Mouse (Mus musculus): ENCODE results near the gene Fbxl13.
A peak's percentile ranks its signal among the peaks of the same experiment; 100 is the strongest.

Fbxl13 gene

DNA sequence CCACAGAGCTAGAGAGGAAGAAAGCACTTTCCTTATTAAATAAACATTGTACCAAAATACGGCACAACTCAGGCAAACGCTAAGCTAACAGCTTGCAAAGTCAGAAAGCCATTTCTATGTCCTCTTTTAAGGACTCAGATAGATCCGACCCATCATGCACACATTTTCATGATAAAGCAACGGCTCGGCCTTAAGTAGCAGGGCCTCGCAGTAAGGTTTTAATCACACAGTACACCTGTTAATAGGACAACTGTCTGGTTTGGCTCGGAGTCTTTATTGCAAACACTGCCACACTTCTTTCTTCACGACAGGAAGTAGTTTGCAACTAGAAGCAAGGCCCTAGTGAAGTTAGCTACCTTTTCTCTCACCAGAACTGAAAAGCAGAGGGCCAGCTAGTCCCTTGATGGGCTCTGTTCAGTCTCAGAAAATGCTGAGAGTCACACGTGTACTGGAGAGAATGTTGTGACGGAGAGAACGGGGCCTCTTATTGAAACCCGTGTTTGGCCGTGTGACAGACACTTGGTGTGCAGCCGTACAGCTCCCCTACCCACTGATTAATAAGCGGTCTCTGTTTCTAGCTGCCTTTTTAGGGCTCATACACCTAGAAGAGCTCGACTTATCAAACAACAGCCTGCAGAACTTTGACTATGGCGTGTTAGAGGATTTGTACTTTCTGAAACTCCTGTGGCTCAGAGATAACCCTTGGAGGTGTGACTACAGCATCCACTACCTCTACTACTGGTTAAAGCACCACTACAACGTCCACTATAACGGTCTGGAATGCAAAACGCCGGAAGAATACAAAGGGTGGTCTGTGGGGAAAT is 70.8 kb downstream of the Fbxl13 start:
- DNase-seq (ENCODE audit: low spot score), result no peak

DNA sequence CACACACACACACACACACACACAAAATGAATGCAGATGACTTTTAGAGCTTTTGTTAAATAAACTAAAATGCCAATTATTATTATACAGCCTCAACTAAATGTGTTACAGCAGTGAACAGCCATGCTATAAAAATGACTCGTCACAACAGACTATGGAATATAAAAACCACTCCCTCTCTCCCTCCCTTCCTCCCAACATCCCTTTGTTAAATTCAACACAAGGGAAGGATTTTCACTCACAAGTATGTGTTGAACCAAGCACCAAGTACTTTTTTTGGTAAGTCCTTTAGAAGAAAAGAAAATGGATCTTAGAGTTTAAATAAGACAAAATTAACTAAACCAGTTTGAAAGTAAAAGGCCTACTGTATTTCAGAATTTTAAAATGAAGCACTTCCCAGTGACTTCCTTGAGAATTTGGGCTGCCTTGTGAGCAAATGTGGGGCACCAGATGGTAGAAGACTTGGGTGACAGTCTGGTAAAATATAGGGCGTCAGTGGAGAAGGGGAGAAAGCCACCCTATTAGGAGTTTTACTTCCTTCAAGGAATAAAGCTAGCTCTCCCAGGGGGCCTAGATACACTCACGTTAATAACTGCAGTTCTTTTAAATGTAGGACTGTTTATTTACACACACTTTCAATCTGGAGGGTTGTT is 72.5 kb downstream of the Fbxl13 start:
- no peak for DNase-seq (ENCODE audit: low spot score)

DNA sequence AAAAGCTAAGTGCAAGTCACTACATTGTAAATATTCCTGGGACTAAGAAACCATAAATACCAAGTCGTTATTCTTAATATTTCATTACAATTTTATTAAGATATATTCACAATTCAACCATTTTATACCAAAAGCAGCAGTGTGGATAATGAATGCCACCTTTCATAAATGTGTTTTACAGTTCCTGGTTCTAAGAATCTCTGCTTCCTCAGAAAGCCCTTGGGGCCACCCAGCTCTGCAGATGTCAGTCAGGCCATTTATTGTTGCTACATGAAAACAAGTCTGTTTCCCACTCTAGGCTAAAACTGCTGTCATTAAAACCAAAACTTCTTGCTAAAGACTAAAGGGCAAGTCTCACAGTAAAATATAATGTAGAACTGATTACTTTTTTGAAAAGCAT is 77.7 kb downstream of the Fbxl13 start:
- no peak for DNase-seq (ENCODE audit: low spot score)

DNA sequence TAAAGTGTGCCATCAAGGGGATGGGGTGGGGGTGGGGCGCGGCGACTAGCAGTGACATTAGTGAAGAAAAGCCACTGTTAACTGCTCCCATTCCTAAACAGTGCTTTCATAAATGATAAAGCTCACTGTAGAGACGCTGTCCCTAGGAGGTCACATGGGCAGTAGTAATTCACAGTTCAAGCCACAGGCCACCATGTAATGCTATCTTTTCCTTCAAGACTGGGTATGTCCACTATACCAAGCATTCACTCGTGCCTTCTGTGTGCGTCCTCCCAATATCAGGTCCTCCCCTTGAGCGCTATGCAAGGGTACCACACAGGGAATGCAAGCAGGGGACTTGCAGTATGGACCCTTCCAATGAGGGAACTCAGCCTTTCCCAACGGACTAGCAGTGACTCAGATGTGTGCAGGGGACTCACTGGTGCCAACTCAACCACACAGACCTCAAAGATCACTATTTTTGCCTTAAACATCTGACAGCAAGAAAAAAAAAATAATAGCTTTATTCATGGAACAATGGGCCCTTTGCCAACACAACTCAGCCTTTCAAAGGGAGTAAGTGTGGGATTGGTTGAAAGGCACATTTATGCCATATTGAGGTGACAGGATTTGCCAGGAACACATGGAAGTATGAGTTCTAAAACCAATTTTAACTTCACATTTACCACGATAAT is 79.9 kb downstream of the Fbxl13 start:
- DNase-seq (ENCODE audit: low spot score), result no peak

DNA sequence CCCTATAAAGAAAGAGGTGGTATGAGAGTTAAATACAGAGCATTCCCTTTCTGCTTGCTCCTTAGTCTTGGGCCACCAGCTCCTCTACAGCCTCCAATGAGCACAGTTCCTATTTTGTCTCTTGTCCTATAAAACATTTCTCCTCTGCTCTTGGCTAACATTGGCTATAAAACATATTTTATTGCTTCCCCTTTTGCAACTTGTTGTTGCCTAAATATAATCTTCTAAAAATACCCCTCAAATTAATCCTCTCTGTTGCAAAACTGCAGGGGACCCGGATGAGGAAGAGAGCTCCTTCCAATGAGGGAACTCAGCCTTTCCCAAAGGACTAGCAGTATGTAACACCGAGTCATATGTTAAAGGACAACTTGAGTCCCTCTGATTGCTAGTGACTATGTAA is 81.5 kb downstream of the Fbxl13 start:
- peak; percentile 36 for DNase-seq (ENCODE audit: low spot score)

DNA sequence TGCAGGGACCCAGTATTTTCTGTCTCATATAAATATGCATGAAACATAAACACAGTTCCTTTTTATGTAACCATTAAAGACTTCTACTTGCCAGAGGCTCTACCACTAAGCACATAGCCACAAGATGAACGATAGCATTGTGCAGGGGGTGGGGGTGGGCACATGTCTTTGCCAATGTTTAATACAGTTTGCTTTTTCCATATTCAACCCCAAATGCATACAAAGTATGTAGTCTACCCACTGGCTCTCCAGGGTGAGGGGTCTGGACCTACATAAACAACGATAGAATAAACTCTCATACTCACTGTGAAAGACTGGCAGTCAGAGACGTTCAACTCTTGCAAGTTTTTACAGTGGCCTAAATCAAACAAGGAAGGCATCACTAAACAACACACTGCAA is 88.9 kb downstream of the Fbxl13 start:
- no peak for DNase-seq (ENCODE audit: low spot score)

DNA sequence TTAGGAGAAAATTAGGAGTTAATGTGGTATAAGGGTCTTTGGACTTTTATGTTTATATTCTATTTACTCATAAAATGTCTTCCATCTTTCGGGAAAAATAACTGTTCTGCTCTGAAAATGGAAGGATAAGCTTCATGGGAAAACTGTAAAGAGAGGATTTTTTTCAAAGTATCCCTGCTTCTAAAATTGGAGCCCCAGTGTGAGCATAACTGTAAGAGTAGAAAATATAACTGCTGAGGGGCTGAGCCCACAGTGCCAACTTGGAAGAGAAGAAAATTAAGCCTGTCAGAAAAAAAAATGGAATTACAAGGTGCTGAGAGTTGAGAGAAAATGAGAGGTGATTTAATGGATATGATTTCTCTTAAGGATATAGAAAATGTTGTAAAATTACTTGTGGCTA is 90.7 kb downstream of the Fbxl13 start:
- DNase-seq (ENCODE audit: low spot score), result no peak

DNA sequence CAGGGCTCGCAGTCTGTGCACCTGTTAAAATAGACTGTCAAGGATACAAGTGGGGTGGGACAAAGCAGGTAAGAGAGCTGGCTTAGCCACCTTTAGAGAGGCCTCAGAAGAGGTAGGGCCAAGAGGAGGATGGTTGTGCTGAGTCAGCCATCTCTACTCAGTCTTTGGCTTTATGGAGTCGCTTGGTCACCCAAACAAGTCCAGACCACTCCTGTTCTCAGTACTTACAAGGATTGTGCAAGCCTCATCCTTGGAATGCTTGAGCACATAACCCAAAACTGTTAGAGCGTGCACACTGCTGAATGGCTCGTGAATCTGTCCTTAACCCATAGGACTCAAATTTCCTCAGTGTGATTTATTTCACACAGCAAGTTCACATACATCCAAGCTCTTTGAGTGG is 91.7 kb downstream of the Fbxl13 start:
- no peak for DNase-seq (ENCODE audit: low spot score)

DNA sequence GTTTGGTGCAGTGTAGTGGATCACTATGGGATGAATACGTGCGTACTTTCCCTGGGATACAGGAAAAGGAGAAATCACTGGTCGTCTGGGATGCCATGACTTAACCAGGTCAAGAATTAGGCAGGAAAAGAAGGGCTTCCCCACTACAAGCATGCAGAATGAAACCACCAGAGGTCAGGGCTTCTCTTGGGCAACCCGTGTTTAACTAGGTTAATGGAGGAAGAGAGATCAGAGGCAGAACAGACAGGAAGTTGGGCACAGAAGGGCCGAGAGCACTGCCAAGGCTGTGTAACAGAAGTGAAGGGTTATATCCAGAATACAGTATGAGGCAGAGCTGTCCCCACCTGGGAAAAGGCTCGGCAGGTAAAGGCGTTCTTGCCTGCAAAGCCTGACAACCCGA is 98.4 kb downstream of the Fbxl13 start:
- DNase-seq (ENCODE audit: low spot score), result no peak

DNA sequence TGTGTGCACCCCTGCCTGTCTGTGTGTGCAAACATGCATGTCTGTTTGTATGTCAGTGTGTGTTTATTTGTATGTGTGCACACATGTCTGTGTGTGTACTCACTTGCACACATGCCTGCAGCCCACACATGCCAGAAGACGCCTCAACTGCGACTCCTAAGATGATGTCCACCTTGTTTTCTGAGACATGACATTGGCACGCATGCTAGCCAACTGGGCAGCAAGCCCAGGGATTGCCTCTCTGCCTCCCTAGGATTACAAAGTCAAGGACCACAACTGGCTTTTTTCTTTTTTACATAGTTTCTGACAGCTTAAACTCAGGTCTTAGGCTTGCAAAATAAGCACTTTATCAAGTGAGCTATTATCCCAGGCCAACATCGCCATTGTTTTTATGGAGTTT is 99.6 kb downstream of the Fbxl13 start:
- DNase-seq (ENCODE audit: low spot score), result peak; percentile 42

DNA sequence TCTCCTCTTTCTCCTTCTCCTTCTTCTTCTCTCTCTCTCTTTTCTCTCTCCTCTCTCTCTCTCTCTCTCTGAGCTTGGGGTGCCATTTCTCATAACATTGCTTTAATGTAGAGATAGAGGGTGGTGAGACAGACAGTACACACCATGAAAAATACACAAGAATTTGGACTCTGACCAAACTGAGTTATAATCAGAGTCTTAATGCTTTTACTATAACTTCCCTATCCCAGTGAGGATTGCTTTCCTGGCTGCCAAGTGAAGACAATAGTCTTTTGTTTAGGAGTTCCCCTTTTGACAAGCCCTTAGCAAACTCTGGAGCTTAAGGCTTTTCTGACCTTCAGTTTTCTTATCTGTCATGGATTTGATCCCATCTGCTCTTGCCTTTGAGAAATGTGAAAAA is 100.2 kb downstream of the Fbxl13 start:
- no peak for DNase-seq (ENCODE audit: low spot score)

DNA sequence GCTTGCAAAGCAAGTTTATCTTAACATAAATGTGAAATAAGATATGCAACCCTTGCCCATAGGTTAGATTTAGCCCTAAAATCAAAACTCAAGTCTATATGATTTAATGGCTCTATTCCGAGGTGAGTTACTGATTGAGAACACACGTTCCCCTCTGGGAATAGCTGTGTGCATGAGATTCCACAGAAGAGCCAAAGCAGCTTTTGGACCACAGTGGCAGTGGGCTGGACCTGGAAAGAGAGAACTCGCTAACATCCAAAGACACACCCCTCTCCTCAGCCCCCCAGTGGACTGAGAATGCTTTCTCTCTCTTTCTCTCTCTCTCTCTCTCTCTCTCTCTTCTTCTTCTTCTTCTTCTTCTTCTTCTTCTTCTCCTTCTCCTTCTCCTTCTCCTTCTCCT is 100.6 kb downstream of the Fbxl13 start:
- DNase-seq (ENCODE audit: low spot score), result peak; percentile 35

DNA sequence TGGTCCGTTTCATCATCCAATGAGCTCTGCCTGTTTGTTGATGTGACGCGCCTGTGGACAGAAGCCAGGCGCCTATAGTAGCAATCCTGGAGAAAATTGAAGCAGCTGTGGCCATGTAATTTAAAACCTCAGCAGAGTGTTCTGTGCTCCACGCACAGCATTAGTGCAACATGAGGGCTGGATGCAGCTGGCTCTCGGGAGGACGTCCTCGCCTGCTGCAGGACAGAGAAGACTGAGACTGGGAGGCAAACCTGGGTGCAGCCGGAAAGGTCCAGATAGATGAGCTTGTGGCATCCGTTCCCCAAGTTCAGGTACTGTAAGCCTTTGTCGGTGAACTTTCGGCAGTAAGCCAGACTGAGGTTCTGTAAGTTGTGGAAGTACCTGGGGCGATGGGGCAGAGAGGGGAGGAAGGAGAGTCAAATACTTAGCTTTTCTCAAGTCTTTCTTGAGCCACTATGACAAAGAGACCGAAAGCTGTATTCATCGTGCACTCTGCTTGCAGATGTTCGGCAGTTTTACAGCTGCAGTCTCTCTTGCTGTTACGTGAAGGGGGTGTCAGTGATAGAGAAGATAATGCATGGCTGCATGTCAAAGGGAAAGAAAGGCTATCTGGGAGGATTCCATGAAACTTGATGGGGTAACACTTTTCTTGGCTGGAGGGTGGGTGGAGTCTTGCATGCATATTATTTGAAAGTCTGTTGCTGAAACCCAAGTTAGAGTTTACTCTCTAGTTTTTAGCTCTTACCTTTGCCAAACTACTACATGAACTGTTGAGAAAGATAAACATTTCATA is 101.8 kb downstream of the Fbxl13 start, which contains the start of gene Lrrc17:
Lrrc17 (plus strand) TSS at position 151 of the 793 bp plus-strand sequence.
- DNase-seq (ENCODE audit: low spot score), result peak; percentile 19

DNA sequence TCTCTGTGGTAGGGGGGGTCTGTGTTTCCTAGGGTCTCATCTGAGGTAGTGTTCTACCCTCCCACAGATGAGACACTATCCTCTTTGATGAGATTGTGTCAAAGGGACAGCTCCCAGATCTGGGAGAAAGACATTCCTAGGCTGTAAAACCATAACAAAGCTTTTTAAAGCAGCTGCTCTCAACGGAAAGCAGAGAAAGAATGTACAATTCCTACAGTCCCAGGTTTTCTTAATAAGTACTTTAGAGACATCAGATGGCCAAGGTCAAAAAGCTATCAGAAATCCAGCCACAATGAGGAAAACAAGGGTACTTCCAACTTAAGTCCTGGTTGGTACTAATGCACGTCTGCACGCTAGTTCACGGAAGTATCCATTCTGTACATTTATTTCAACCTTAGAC is 103.2 kb downstream of the Fbxl13 start:
- DNase-seq (ENCODE audit: low spot score), result no peak

DNA sequence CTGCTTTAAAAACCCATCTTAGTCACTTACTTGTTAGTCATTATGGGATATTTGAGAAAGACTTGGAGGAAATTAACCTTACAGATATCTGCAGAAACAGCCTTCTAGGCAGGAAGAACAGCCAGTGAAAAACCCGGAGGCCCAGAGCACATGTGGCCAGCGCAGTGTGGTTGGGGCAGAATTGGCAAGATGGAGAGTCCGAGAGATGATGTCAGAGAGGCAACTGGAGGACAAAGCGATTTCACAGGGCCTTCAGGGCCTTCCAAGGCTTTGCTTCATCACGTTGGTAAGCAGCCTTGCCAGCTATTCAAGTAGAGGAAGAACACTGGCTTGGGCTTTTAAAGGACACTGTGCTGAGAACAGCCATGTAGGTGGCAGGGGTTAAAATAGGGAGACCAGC is 112.5 kb downstream of the Fbxl13 start:
- no peak for DNase-seq (ENCODE audit: low spot score)

DNA sequence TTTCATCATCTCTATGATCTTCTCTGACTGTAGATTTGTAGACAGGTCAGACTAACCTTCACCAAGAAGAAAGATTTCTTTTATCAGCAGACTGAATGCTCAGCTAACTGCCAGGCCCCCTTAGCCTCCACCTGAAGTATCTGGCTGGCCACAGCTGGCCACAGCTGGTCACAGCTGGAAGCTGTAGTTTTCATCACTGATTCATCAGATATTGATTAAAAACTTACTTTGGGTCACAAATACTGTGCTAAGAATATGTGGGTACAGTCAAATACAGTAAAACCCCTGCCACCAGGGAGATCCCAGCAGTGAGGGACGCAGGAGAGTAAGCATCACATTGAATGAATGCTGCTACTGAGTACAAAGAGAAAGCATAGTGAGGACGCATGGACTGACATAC is 113.3 kb downstream of the Fbxl13 start:
- no peak for DNase-seq (ENCODE audit: low spot score)

DNA sequence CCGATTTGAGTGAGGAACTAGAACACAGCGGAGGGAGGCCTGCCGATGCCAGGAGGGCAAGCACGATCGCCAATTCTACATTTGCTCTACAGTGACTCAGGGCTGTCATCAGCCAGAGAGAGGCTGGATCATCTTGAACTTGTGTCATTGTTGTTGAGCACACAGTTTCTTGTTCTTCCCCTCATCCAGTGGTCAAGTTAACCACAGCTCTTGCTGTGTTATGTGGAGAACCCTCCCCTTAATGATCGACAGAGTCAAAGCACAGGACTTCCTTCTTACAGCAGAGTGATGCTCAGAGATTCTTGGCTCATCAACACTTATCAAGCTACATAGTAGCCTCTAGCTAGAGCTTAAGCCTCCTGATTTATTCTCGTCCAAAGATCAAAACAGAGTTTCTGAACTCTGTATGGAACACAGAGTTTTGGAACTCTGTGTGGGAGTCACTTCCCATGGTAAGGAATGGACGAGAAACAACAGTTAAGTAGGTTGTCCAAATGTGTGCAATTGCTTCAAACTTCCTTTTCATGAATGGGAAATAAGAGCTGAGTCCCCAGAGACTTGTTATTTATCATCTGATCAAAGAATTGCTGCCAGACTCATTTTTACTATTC is 116.2 kb downstream of the Fbxl13 start:
- DNase-seq (ENCODE audit: low spot score), result no peak

DNA sequence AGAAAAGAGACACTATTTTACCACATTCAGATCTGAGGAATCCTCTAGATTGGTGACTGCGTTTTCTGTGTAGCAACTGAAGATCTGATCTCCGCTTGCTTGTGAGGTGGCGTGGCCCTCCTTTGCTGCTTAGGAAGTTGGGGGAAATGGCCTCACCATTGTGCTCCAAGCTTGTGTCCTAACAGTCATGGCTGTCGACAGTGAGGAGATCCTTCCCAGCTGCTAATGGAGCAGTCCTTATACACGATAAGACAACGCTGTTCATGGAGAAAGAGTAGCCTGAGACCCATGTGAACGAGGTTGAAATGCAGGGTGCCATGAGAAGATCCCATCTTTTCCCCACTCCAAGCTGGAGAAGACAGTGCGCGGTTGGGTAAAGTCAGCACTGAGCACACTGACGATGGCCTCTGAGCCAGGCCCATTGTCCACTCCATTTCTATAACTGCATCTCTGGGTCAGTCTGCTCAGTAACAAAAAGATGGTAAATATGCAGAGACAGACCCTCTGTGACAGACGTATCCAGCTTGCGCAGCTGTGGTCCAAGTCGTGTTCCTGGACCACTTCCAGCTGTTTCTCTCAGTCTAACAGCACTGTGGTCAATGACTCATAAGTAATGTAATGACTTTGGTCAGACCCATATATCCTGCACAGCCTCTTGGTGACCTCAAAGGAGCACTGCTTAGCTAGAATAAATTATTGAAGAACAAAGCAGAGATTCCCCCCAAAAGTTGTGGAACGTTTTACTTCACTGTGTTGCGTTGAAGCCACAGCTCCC is 117.2 kb downstream of the Fbxl13 start:
- peak; percentile 33 for DNase-seq (ENCODE audit: low spot score)

DNA sequence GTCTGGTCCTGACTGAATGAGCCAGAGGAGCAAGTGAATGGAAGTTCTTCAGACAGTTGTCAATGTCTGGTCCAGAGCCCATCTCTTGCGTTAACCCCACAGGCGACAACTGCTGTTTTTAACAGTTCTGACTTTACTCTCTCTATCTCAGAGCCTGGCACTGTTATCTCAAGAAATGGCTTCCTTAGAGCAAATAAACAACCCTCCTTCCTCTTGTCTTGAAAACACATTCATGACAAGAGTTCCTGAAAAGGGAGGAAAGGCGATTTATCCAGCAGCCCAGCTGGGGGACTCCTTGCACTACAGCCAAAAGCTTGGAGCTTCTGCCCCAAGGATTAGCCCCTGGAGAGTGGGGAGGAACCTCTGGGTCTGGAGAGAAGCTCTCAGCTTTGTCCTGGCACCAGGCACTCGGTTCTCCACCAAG is 117.9 kb downstream of the Fbxl13 start:
- peak; percentile 37 for DNase-seq (ENCODE audit: low spot score)

DNA sequence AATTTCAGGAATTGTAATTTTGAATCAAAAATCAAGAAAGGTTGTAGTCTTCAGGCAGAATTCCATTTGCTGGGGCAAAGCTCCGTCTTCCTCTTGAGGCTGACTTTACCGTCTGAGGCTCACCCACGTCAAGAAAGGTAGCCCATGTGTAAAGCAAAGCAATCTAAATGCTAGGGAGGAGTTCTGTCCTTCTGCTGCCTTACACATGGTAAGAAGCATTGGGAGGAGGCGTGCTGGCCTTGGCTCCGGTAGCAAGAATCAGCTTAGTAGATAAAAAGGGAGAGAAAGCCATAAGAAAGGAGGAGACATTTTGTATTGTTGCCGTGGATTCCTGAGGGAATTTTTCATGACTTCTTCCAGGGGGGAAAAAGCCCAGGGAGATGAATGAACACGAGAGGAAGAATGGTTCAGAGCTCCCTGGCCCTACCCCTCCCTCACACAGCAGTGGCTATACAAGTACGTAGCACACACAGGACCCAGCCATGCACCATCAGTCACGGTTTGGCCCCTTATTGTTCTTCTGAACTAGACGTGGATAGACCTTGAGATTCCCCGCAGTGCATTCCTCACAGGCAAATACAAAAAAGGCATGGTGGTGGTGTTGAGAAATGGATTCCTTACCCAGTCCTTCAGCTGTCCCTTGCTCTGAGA is 118.5 kb downstream of the Fbxl13 start:
- DNase-seq (ENCODE audit: low spot score), result no peak

DNA sequence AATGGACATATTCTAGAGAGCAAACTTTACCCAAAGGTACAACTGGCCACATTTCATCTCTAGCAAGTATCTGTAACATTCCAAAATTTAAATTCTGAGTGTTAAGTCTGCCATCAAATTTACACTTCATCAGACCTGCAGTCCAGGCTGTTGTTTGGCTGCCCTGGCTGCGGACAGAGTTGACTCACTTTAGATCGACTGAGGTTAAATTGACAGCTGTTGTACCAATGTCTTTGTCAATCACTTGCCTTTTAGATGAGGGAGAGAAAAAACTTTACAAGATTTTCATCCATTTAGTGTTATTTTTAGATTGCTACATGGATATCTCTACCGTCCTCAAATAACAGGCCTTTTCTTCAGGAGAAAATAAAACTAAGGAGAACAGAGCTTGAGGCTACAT is 126.3 kb downstream of the Fbxl13 start:
- no peak for DNase-seq (ENCODE audit: low spot score)
